Mouse (Mus musculus) heart, embryonic 16.5 days (tissue): ENCODE measurements around the gene Taar7b. TPM values are rescaled to one million over a fixed set of nuclear protein-coding genes. Genes with fewer than 3 reads are reported as not detected.

Source experiments
- ATAC-seq: fragments of 200-750 bp; cut with Nextera tagmentation; replicated peaks from 2 replicates; pipeline ENCODE4 v1.8.0; 2017; ENCODE audit warnings: moderate number of reproducible peaks; ENCODE audit not compliant: insufficient read depth, low FRiP score; ENCODE audit errors: extremely low read depth
- H3K27ac ChIP-seq: fragments of 300-500 bp; sonication (generic); 2 replicates; pipeline ENCODE4 v1.5.1; 2014; ENCODE audit warnings: mild to moderate bottlenecking, low read length, control low read depth, moderate library complexity
- H3K27me3 ChIP-seq: fragments of 300-500 bp; sonication (generic); 2 replicates; pipeline ENCODE4 v1.6.1; 2014; ENCODE audit warnings: low read length, mixed read lengths; ENCODE audit not compliant: control insufficient read depth, insufficient read depth
- H3K36me3 ChIP-seq: fragments of 300-500 bp; sonication (generic); 2 replicates; pipeline ENCODE4 v1.6.1; 2014; ENCODE audit not compliant: control insufficient read depth, insufficient read depth
- H3K4me1 ChIP-seq: fragments of 300-500 bp; sonication (generic); 2 replicates; pipeline ENCODE4 v1.6.1; 2014; ENCODE audit warnings: low read length, mixed read lengths; ENCODE audit not compliant: control insufficient read depth, insufficient read depth
- H3K4me2 ChIP-seq: fragments of 300-500 bp; sonication (generic); 2 replicates; pipeline ENCODE4 v1.6.1; 2014; ENCODE audit warnings: low read depth, mild to moderate bottlenecking, control low read depth, low read length
- H3K4me3 ChIP-seq: fragments of 300-500 bp; sonication (generic); 2 replicates; pipeline ENCODE4 v1.5.1; 2014; ENCODE audit warnings: mild to moderate bottlenecking, control low read depth, low read length
- H3K9ac ChIP-seq: fragments of 300-500 bp; sonication (generic); 2 replicates; pipeline ENCODE4 v1.6.1; 2014; ENCODE audit warnings: low read length, control low read depth
- H3K9me3 ChIP-seq: fragments of 300-500 bp; sonication (generic); replicated peaks from 2 replicates; pipeline ENCODE4 v1.6.1; 2016; ENCODE audit warnings: low read length; ENCODE audit not compliant: control insufficient read depth
- WGBS: fragments of 180-500 bp; shearing (Covaris S2); extraction: QIAGEN DNeasy Blood & Tissue Kit; methylation state at CpG from one replicate; pipeline ENCODE4 v1.1.7; 2014; 5-methylcytosine and 5-hydroxymethylcytosine counted together
- polyA plus RNA-seq: library from polyadenylated mRNA; unstranded; fragments of >200 nt; fragmentation: Nextera tagmentation; extraction: Ambion mirVana; gene quantifications from 2 replicates; pipeline ENCODE4 v1.2.1, GENCODE M21; 2015

The Taar7b gene
- polyA plus RNA-seq, 1 experiment from 2014 or later: not detected

DNA sequence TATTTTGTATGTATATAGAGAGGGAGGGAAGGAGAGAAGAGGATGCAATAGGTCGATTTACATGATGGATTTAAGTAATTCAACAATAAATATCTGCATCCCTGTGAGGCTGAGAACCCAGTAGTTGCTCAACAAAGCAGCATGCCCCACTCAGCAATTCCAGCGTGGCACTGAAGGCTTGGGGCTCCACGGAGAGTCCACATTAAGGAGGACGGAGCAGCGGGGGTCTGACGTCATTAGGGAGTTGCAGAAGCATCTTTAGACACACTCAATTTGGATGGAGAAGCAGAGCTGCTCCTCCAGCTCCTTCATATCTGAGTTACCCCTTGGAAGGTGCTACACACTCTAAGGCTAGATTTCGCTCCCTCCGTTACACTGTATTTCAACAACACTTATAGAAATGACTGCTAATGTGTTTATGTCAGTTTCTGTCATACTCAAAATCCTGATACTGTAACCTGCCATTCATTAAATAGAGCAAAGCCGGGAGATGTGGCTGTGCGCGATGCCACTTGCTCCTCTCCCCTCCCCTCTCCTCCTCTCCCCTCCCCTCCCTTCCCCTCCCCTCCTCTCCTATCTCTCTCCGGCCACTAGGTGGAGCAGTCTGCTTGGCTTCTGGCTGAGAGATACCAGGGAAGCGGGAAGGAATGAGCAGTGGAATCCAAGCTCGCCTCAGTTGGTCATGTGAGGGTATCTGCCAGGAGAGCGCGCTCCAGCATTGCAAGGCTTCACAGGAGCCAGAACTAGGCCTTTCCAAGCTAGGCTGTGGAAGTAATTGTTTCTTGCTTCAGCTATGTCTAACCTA is 20.6 kb upstream of the Taar7b start:
- WGBS: 41% methylated on average over 16 of the region's 16 CpGs
- Histone ChIP-seq H3K9me3 (no peaks in the 10 kb centered on the region), H3K4me2 (no peak overlapping the region), H3K4me1 (no peaks in the 10 kb centered on the region), H3K9ac (no peak overlapping the region), H3K27ac (no peak overlapping the region), H3K27me3 (no peaks in the 10 kb centered on the region; the same call in 1 of the 2 replicates), H3K36me3 (no peaks in the 10 kb centered on the region), H3K4me3 (no peak overlapping the region)
- ATAC-seq: peak; percentile 58; the same call in 1 of the 2 replicates

DNA sequence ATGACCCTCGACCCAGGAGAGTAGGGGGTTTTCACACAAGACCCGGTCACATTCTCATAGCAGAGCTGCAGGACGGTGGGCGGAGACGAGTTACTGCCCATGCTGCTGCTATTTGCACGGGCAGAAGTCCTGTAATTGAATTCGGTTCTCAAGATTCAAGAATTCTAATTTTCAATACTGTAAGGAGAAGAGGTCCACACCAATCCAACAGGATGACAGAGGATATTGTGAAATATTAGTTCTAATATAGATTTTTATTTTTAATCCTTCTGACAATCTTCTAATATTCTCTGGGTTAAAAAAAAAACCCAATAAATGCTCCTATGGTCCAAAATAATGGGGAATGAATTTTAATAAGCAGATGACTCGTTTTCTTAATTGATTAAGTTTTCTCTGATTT is 14.2 kb upstream of the Taar7b start, which contains the start of gene Taar6:
Gene Taar6, minus strand, starts transcription at position 101 of the 400 bp plus-strand sequence.
- H3K36me3 ChIP-seq: no peaks in the 10 kb centered on the region
- 71% methylated on average over 8 of the region's 8 CpGs for WGBS
- no peaks in the 10 kb centered on the region for H3K9me3 ChIP-seq
- no peaks in the 10 kb centered on the region for H3K27me3 ChIP-seq
- H3K27ac ChIP-seq: no peak within 1 kb of the TSS
- H3K9ac ChIP-seq: no peak within 1 kb of the TSS
- ATAC-seq: no peak
- H3K4me3 ChIP-seq: no peak within 1 kb of the TSS
- H3K4me1 ChIP-seq: no peaks in the 10 kb centered on the region
- no peak within 1 kb of the TSS for H3K4me2 ChIP-seq

DNA sequence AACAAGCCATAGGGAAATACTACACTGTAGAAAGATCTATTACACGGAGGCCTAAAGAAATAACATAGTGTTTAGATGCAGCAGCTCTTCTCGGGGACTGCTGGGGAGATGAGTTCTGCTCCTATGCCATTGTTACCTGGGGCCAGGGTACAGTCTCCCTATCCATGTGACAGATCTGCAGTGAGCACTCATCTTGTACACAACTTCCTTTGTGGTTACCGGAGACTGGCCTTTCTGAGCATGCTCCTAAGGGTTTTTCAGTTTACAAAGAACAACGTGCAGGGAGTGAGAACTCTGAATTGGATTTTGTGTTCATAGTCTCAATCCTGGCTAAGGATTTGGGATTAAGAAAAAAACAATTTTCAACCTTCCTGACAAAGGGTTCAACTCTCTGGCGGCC is 13.3 kb upstream of the Taar7b start:
- no peak overlapping the region for H3K9ac ChIP-seq
- 71% methylated on average over 5 of the region's 5 CpGs for WGBS
- no peak for ATAC-seq
- H3K4me3 ChIP-seq: no peak overlapping the region
- H3K4me1 ChIP-seq: no peaks in the 10 kb centered on the region
- H3K36me3 ChIP-seq: no peaks in the 10 kb centered on the region
- no peak overlapping the region for H3K4me2 ChIP-seq
- H3K27me3 ChIP-seq: no peaks in the 10 kb centered on the region
- no peak overlapping the region for H3K27ac ChIP-seq
- H3K9me3 ChIP-seq: no peaks in the 10 kb centered on the region

DNA sequence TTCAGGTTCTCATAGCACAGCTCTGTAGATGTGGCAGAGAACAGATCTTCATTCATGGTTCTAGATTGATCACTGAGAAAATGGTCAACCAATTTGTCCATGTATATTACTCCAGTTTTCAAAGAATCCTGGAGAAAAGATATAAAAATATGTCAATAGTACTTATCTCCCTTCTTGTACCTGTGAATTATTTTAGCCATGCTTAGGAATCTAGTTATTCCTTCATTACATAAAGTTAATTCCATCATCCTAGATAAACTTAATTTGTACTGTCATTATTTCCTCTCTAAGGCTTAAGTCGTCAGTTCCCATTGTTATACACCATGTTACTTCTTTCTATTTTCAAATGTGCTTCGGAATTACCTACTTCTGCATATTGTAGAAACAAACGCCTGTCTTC is 6.4 kb upstream of the Taar7b start, which contains the start of gene Taar7a:
Gene Taar7a, minus strand, starts transcription at position 101 of the 400 bp plus-strand sequence.
- Histone ChIP-seq H3K4me2 (no peak within 1 kb of the TSS), H3K27ac (no peak within 1 kb of the TSS), H3K4me1 (no peaks in the 10 kb centered on the region), H3K9me3 (no peaks in the 10 kb centered on the region), H3K4me3 (no peak within 1 kb of the TSS), H3K36me3 (no peaks in the 10 kb centered on the region), H3K27me3 (no peaks in the 10 kb centered on the region), H3K9ac (no peak within 1 kb of the TSS)
- ATAC-seq: no peak
- WGBS: 86% methylated on average over 3 of the region's 3 CpGs

DNA sequence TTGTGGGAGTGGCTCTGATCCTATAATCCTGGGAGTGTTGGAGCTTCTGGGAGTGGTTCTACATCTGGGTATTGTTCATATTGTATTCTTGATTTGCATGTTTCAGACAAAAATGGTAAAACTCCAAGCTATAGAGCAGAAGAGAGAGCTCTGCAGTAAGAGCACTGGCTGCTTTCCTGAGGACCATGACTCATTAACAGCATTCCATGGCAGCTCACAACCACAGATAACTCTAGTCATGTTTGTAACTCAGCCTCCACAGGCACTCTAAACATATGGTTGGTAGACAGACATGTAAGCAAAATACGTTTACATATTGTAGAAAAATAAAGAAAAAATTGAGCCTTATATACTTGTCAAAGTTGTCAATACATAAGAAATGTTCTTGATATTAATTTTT is 6.7 kb downstream of the Taar7b start:
- no peak overlapping the region for H3K9ac ChIP-seq
- H3K27ac ChIP-seq: no peak overlapping the region
- 53% methylated on average over 1 of the region's 1 CpGs for WGBS
- no peaks in the 10 kb centered on the region for H3K9me3 ChIP-seq
- no peak overlapping the region for H3K4me2 ChIP-seq
- no peak for ATAC-seq
- H3K4me3 ChIP-seq: no peak overlapping the region
- H3K36me3 ChIP-seq: no peaks in the 10 kb centered on the region
- no peaks in the 10 kb centered on the region for H3K27me3 ChIP-seq
- no peaks in the 10 kb centered on the region for H3K4me1 ChIP-seq

DNA sequence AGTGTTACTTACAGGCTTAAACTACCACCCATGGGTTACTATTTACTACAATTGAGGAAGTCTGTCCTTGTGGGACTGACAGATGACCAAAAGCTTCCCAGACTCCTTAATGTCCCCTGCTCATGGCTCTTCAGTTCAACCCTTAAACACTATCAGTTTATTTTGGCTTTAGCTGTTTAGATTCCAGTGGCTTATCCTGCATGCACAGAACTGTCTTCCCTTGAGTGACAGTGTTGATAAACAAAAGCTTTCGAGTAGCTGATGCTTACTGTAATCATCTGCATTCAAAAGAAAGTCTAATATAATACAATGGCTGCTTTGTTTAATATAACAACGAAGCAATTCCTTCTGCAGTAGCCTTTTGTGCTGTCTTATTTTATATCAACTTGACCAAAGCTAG is 7.3 kb downstream of the Taar7b start:
- ATAC-seq: no peak
- 39% methylated on average over 2 of the region's 2 CpGs for WGBS
- H3K9ac ChIP-seq: no peak overlapping the region
- H3K9me3 ChIP-seq: no peaks in the 10 kb centered on the region
- no peak overlapping the region for H3K27ac ChIP-seq
- no peaks in the 10 kb centered on the region for H3K4me1 ChIP-seq
- no peak overlapping the region for H3K4me3 ChIP-seq
- no peaks in the 10 kb centered on the region for H3K36me3 ChIP-seq
- H3K27me3 ChIP-seq: no peaks in the 10 kb centered on the region
- H3K4me2 ChIP-seq: no peak overlapping the region

DNA sequence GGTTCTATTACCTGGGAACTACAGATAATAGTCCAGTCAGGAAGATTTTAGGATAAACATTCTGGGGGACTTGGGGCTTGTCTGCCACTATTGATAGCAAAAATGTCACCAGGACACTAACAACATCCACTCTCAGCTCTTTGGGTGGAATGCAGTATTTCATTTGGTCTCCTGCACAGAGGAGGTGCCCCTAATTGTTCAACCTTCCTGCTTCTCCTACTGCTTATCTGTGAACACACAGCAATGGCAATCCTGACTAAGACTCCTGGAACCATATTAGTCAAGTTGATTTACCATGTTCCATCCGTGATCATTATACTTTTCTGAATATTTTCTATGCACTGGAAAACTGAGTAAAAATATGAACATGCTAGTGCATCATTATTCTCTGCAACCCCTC is 8.4 kb downstream of the Taar7b start:
- no peaks in the 10 kb centered on the region for H3K9me3 ChIP-seq
- H3K27me3 ChIP-seq: no peaks in the 10 kb centered on the region
- no peak overlapping the region for H3K4me3 ChIP-seq
- H3K4me1 ChIP-seq: no peaks in the 10 kb centered on the region
- 83% methylated on average over 1 of the region's 1 CpGs for WGBS
- H3K36me3 ChIP-seq: no peaks in the 10 kb centered on the region
- H3K9ac ChIP-seq: no peak overlapping the region
- no peak overlapping the region for H3K27ac ChIP-seq
- ATAC-seq: no peak
- no peak overlapping the region for H3K4me2 ChIP-seq

DNA sequence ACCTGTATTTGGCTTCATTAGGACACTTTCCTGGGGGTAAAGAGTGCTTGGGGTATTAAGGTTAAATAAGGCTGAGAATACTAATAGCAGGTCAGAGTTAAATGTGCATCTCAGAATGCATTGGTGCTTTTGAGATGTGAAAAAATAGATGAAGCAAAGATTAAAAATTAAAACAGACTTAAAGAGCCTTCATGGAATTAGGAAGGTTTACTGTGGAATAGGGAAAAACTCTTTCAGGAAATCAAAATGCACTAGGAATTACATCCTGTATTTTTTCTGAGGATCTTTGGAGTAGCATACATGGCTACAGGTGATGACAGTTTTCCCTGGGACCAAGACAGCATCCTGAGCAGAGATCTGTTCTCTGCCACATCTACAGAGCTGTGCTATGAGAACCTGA is 27.2 kb downstream of the Taar7b start, which contains the start of gene Taar7d:
Gene Taar7d, plus strand, starts transcription at position 301 of the 400 bp plus-strand sequence.
- H3K4me1 ChIP-seq: no peaks in the 10 kb centered on the region
- H3K27me3 ChIP-seq: no peaks in the 10 kb centered on the region
- no peak for ATAC-seq
- H3K4me3 ChIP-seq: no peak within 1 kb of the TSS
- no peaks in the 10 kb centered on the region for H3K9me3 ChIP-seq
- H3K36me3 ChIP-seq: no peaks in the 10 kb centered on the region
- no peak within 1 kb of the TSS for H3K9ac ChIP-seq
- no peak within 1 kb of the TSS for H3K4me2 ChIP-seq
- H3K27ac ChIP-seq: no peak within 1 kb of the TSS

DNA sequence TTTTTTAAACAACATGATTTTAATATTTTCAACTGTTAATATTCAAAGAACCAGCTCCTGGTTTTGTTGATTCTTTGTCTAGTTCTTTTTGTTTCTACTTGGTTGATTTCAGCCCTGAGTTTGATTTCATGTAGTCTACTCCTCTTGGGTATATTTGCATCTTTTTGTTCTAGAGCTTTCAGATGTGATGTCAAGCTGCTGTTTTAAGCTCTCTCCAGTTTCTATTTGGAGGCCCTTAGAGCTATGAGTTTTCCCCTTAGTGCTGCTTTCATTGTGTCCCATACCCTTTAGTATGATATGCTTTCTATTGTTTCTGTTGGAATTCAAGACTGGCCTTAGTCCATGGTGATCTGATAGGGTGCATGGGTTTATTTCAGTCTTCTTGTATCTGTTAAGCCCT is 31.6 kb downstream of the Taar7b start:
- Histone ChIP-seq H3K4me3 (no peak overlapping the region), H3K36me3 (no peaks in the 10 kb centered on the region), H3K9me3 (no peaks in the 10 kb centered on the region), H3K9ac (no peak overlapping the region), H3K4me1 (no peaks in the 10 kb centered on the region), H3K27ac (no peak overlapping the region), H3K27me3 (no peaks in the 10 kb centered on the region), H3K4me2 (no peak overlapping the region)
- no peak for ATAC-seq
